Mouse (Mus musculus): ENCODE measurements around the gene Olfr1412. TPM values are rescaled to one million over a fixed set of nuclear protein-coding genes. Genes with fewer than 3 reads are reported as not detected.

Olfr1412 gene
- polyA plus RNA-seq, 1 experiment from 2014 or later, result not detected

- no peaks in the 10 kb centered on the region for H3K36me3 ChIP-seq (ENCODE audit: control insufficient read depth, insufficient read depth)
- WGBS (ENCODE audit: insufficient replicate concordance), result 3% methylated on average over 5 of the region's 5 CpGs
- no peaks in the 10 kb centered on the region for H3K4me1 ChIP-seq (ENCODE audit: control insufficient read depth, low read depth, low read length)
- no peak for ATAC-seq (ENCODE audit: low read depth)
- no peak overlapping the region for H3K9ac ChIP-seq (ENCODE audit: low read depth, low read length)
- no peaks in the 10 kb centered on the region for H3K27me3 ChIP-seq (ENCODE audit: control insufficient read depth, insufficient read depth, low read depth, low read length)
- H3K4me3 ChIP-seq (ENCODE audit: low read depth, low read length), result no peak overlapping the region
- no peak overlapping the region for H3K4me2 ChIP-seq (ENCODE audit: low read depth, low read length)
- no peak overlapping the region for H3K27ac ChIP-seq (ENCODE audit: low read length)
- no peaks in the 10 kb centered on the region for H3K9me3 ChIP-seq (replicated peaks; ENCODE audit: control insufficient read depth, low read length)
These were observed 25.4 kb downstream of the Olfr1412 start for GRCm38 (mm10) chr1:92611008-92611407.

- Histone ChIP-seq H3K36me3 (ENCODE audit: control insufficient read depth, insufficient read depth) (no peaks in the 10 kb centered on the region), H3K4me2 (ENCODE audit: low read depth, low read length) (no peak overlapping the region), H3K9ac (ENCODE audit: low read depth, low read length) (no peak overlapping the region), H3K9me3 (replicated peaks; ENCODE audit: control insufficient read depth, low read length) (no peaks in the 10 kb centered on the region), H3K4me1 (ENCODE audit: control insufficient read depth, low read depth, low read length) (no peaks in the 10 kb centered on the region), H3K27me3 (ENCODE audit: control insufficient read depth, insufficient read depth, low read depth, low read length) (no peaks in the 10 kb centered on the region), H3K27ac (ENCODE audit: low read length) (no peak overlapping the region), H3K4me3 (ENCODE audit: low read depth, low read length) (no peak overlapping the region)
- ATAC-seq (ENCODE audit: low read depth), result no peak
- WGBS (ENCODE audit: insufficient replicate concordance), result 29% methylated on average over 4 of the region's 4 CpGs
These were observed 27.6 kb downstream of the Olfr1412 start for GRCm38 (mm10) chr1:92613175-92613574.

GRCm38 (mm10) chr1:92614516-92614915, 28.9 kb downstream of the Olfr1412 start:
- ATAC-seq (ENCODE audit: low read depth), result no peak
- Histone ChIP-seq H3K36me3 (ENCODE audit: control insufficient read depth, insufficient read depth) (no peaks in the 10 kb centered on the region), H3K9me3 (replicated peaks; ENCODE audit: control insufficient read depth, low read length) (no peaks in the 10 kb centered on the region), H3K4me3 (ENCODE audit: low read depth, low read length) (no peak overlapping the region), H3K9ac (ENCODE audit: low read depth, low read length) (no peak overlapping the region), H3K27ac (ENCODE audit: low read length) (no peak overlapping the region), H3K4me1 (ENCODE audit: control insufficient read depth, low read depth, low read length) (no peaks in the 10 kb centered on the region), H3K27me3 (ENCODE audit: control insufficient read depth, insufficient read depth, low read depth, low read length) (no peaks in the 10 kb centered on the region), H3K4me2 (ENCODE audit: low read depth, low read length) (no peak overlapping the region)
- 3% methylated on average over 1 of the region's 1 CpGs for WGBS (ENCODE audit: insufficient replicate concordance)

GRCm38 (mm10) chr1:92616046-92616445, 30.5 kb downstream of the Olfr1412 start:
- no peak overlapping the region for H3K9ac ChIP-seq (ENCODE audit: low read depth, low read length)
- H3K27ac ChIP-seq (ENCODE audit: low read length), result no peak overlapping the region
- 35% methylated on average over 1 of the region's 1 CpGs for WGBS (ENCODE audit: insufficient replicate concordance)
- H3K4me1 ChIP-seq (ENCODE audit: control insufficient read depth, low read depth, low read length), result no peaks in the 10 kb centered on the region
- H3K4me3 ChIP-seq (ENCODE audit: low read depth, low read length), result no peak overlapping the region
- no peak overlapping the region for H3K4me2 ChIP-seq (ENCODE audit: low read depth, low read length)
- no peaks in the 10 kb centered on the region for H3K27me3 ChIP-seq (ENCODE audit: control insufficient read depth, insufficient read depth, low read depth, low read length)
- no peak for ATAC-seq (ENCODE audit: low read depth)
- no peaks in the 10 kb centered on the region for H3K36me3 ChIP-seq (ENCODE audit: control insufficient read depth, insufficient read depth)
- H3K9me3 ChIP-seq (replicated peaks; ENCODE audit: control insufficient read depth, low read length), result no peaks in the 10 kb centered on the region

- no peak within 1 kb of the TSS for H3K27ac ChIP-seq (ENCODE audit: low read length)
- ATAC-seq (ENCODE audit: low read depth), result no peak
- no peaks in the 10 kb centered on the region for H3K27me3 ChIP-seq (ENCODE audit: control insufficient read depth, insufficient read depth, low read depth, low read length)
- H3K36me3 ChIP-seq (ENCODE audit: control insufficient read depth, insufficient read depth), result no peaks in the 10 kb centered on the region
- H3K4me3 ChIP-seq (ENCODE audit: low read depth, low read length), result no peak within 1 kb of the TSS
- no peak within 1 kb of the TSS for H3K9ac ChIP-seq (ENCODE audit: low read depth, low read length)
- H3K4me2 ChIP-seq (ENCODE audit: low read depth, low read length), result no peak within 1 kb of the TSS
- H3K9me3 ChIP-seq (replicated peaks; ENCODE audit: control insufficient read depth, low read length), result no peaks in the 10 kb centered on the region
- WGBS (ENCODE audit: insufficient replicate concordance), result 45% methylated on average over 2 of the region's 2 CpGs
- no peaks in the 10 kb centered on the region for H3K4me1 ChIP-seq (ENCODE audit: control insufficient read depth, low read depth, low read length)
These were observed 31.9 kb downstream of the Olfr1412 start, which contains the start of gene Olfr12 for GRCm38 (mm10) chr1:92617488-92617887. Olfr12 (plus strand) TSS chr1:92617788.

- no peaks in the 10 kb centered on the region for H3K27me3 ChIP-seq (ENCODE audit: control insufficient read depth, insufficient read depth, low read depth, low read length)
- H3K4me2 ChIP-seq (ENCODE audit: low read depth, low read length), result no peak overlapping the region
- no peak overlapping the region for H3K4me3 ChIP-seq (ENCODE audit: low read depth, low read length)
- 45% methylated on average over 4 of the region's 4 CpGs for WGBS (ENCODE audit: insufficient replicate concordance)
- no peaks in the 10 kb centered on the region for H3K9me3 ChIP-seq (replicated peaks; ENCODE audit: control insufficient read depth, low read length)
- H3K27ac ChIP-seq (ENCODE audit: low read length), result no peak overlapping the region
- no peaks in the 10 kb centered on the region for H3K36me3 ChIP-seq (ENCODE audit: control insufficient read depth, insufficient read depth)
- no peak overlapping the region for H3K9ac ChIP-seq (ENCODE audit: low read depth, low read length)
- no peaks in the 10 kb centered on the region for H3K4me1 ChIP-seq (ENCODE audit: control insufficient read depth, low read depth, low read length)
- no peak for ATAC-seq (ENCODE audit: low read depth)
These were observed 32.8 kb downstream of the Olfr1412 start for GRCm38 (mm10) chr1:92618360-92618759.

GRCm38 (mm10) chr1:92628227-92628626, 42.6 kb downstream of the Olfr1412 start:
- no peak overlapping the region for H3K27ac ChIP-seq (ENCODE audit: low read length)
- H3K4me3 ChIP-seq (ENCODE audit: low read depth, low read length), result no peak overlapping the region
- 37% methylated on average over 4 of the region's 4 CpGs for WGBS (ENCODE audit: insufficient replicate concordance)
- no peak overlapping the region for H3K9ac ChIP-seq (ENCODE audit: low read depth, low read length)
- H3K36me3 ChIP-seq (ENCODE audit: control insufficient read depth, insufficient read depth), result no peaks in the 10 kb centered on the region
- no peak overlapping the region for H3K4me2 ChIP-seq (ENCODE audit: low read depth, low read length)
- no peaks in the 10 kb centered on the region for H3K9me3 ChIP-seq (replicated peaks; ENCODE audit: control insufficient read depth, low read length)
- H3K4me1 ChIP-seq (ENCODE audit: control insufficient read depth, low read depth, low read length), result no peaks in the 10 kb centered on the region
- ATAC-seq (ENCODE audit: low read depth), result no peak
- H3K27me3 ChIP-seq (ENCODE audit: control insufficient read depth, insufficient read depth, low read depth, low read length), result no peaks in the 10 kb centered on the region

- Histone ChIP-seq H3K9me3 (replicated peaks; ENCODE audit: control insufficient read depth, low read length) (no peaks in the 10 kb centered on the region), H3K36me3 (ENCODE audit: control insufficient read depth, insufficient read depth) (no peaks in the 10 kb centered on the region; the same call in 1 of the 2 replicates), H3K4me2 (ENCODE audit: low read depth, low read length) (no peak overlapping the region), H3K9ac (ENCODE audit: low read depth, low read length) (no peak overlapping the region), H3K27me3 (ENCODE audit: control insufficient read depth, insufficient read depth, low read depth, low read length) (no peaks in the 10 kb centered on the region), H3K4me3 (ENCODE audit: low read depth, low read length) (no peak overlapping the region), H3K27ac (ENCODE audit: low read length) (no peak overlapping the region), H3K4me1 (ENCODE audit: control insufficient read depth, low read depth, low read length) (no peaks in the 10 kb centered on the region)
- WGBS (ENCODE audit: insufficient replicate concordance), result 56% methylated on average over 5 of the region's 5 CpGs
- no peak for ATAC-seq (ENCODE audit: low read depth)
These were observed 46.6 kb downstream of the Olfr1412 start for GRCm38 (mm10) chr1:92632196-92632595.

GRCm38 (mm10) chr1:92632948-92633347, 47.4 kb downstream of the Olfr1412 start:
- H3K4me1 ChIP-seq (ENCODE audit: control insufficient read depth, low read depth, low read length), result no peaks in the 10 kb centered on the region
- no peak overlapping the region for H3K4me2 ChIP-seq (ENCODE audit: low read depth, low read length)
- no peak overlapping the region for H3K27ac ChIP-seq (ENCODE audit: low read length)
- H3K4me3 ChIP-seq (ENCODE audit: low read depth, low read length), result no peak overlapping the region
- WGBS (ENCODE audit: insufficient replicate concordance), result 46% methylated on average over 6 of the region's 6 CpGs
- ATAC-seq (ENCODE audit: low read depth), result no peak
- no peaks in the 10 kb centered on the region for H3K27me3 ChIP-seq (ENCODE audit: control insufficient read depth, insufficient read depth, low read depth, low read length)
- no peaks in the 10 kb centered on the region; the same call in 1 of the 2 replicates for H3K36me3 ChIP-seq (ENCODE audit: control insufficient read depth, insufficient read depth)
- no peak overlapping the region for H3K9ac ChIP-seq (ENCODE audit: low read depth, low read length)
- H3K9me3 ChIP-seq (replicated peaks; ENCODE audit: control insufficient read depth, low read length), result no peaks in the 10 kb centered on the region

All from liver, embryonic 16.5 days (tissue).